Mouse (Mus musculus): ENCODE data around the gene 2610001J05Rik. TPM values are rescaled to one million over a fixed set of nuclear protein-coding genes. Genes with fewer than 3 reads are reported as not detected.

Gene 2610001J05Rik
- polyA plus RNA-seq (2012; ENCODE audit: low replicate concordance): 8.2 and 29.3 TPM in 2 replicates

DNA sequence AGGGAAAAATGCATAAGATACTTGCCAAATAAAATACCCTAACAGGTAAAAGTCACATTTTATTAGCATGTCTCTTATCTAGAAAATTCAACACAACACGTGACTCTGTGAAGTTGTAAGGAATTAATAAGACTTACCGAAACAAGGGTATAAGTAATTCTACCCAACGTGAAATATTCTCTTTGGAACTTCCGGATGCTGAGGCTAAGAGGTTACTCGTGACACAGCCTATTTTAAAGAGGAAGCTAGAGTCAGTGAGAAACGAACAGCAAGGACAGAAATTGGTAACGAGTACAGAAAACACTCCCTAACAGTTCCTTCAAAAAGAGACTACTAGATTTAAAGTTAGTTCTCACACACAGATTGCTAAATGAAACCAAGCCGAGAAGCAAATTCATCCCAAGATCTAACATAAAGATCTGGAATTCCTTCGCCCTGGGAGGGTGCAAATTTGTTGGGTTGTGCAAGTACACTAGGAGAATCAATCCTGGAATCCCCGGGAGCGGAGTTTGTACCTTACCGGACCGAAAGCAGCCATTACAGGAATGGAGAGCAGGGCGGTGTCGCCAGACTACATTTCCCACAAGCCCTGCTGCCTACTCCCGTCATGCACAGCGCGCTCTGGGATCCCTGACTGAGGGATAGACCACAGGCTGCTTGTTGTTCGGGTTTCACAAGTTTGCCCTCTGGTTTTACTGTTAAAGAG is at the start of gene 2610001J05Rik:
TSS of gene 2610001J05Rik (minus strand) at position 600 of the 706 bp plus-strand sequence.

DNA sequence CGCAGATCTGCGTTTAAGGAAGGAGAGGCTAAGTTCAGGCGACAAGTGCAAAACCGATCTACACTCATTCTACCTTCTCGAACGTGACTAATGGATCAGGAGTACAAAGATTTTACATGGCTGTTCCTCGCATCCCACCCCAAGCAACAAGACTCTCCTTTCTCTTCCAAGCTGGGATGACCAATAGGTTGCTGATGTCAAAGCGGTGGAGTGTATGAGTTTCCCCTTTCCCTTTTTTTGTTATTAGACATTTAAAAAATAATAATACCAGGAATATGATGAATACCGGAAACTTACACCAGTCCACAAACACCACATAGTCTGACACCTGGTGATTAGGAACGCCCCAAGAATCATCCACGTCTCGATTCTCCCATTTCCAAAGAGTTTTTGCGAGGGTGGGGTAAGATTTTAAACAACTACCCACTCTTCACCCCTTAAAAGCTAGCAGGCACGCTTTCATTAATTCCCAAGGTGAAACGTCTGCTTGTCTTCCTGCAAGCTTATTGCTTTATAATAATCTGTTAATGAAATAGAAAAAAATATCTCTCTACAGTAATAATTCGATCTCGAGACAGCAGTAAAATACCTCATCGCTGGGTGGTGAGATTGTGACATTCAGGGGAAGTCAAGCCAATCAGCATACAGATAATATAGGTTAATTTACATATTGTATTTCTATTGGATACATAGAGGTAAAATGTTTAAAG is 31.8 kb downstream of the 2610001J05Rik start, which contains the start of gene Gpr85:
TSS of gene Gpr85 (minus strand) at position 598 of the 710 bp plus-strand sequence.

Other genes with a start within 250 kb of the 2610001J05Rik start
- 4.2 and 5.4 TPM in 2 replicates for gene Bmt2, start 193.6 kb downstream of the 2610001J05Rik start, polyA plus RNA-seq (2012; ENCODE audit: low replicate concordance)
- gene Gpr85, start 31.6 kb downstream of the 2610001J05Rik start, polyA plus RNA-seq (2012; ENCODE audit: low replicate concordance): 0.20 TPM in 1 of 2 replicates, not detected in the other

Data from hematopoietic multipotent progenitor cell, adult 10-12 weeks (in vitro differentiated cells).